Mouse (Mus musculus) erythroblast, embryonic 14.5 days (primary cell): Measurements from ENCODE around the gene Kcnj10.

ENCODE experiments used
- GATA1 ChIP-seq: IDR thresholded peaks from 2 replicates; pipeline ENCODE4 v1.6.1; 2012; ENCODE audit warnings: low read length, inconsistent platforms, mixed read lengths
- TAL1 ChIP-seq: IDR thresholded peaks from 3 replicates; pipeline ENCODE4 v1.6.1; 2012; ENCODE audit warnings: low read length, inconsistent platforms, mixed read lengths

- TF ChIP-seq TAL1: no peak
- TF ChIP-seq GATA1: no peak
Observed at GRCm38 (mm10) chr1:172346707-172347106, 5.7 kb downstream of the Kcnj10 start.
